Mouse (Mus musculus) myocyte (in vitro differentiated cells): ENCODE data around the gene Reg4.
A peak's percentile ranks its signal among the peaks of the same experiment; 100 is the strongest.

ENCODE experiments used
- CEBPB ChIP-seq: IDR thresholded peaks from 2 replicates; pipeline ENCODE4 v1.6.1; 2011; ENCODE audit warnings: mild to moderate bottlenecking, moderate library complexity; ENCODE audit not compliant: poor library complexity, insufficient read depth, severe bottlenecking
- E2F4 ChIP-seq: IDR thresholded peaks from one replicate; pipeline ENCODE4 v1.6.1; 2011; ENCODE audit warnings: mild to moderate bottlenecking, control low read depth, moderate library complexity; ENCODE audit not compliant: insufficient read depth
- MAX ChIP-seq: IDR thresholded peaks from one replicate; pipeline ENCODE4 v1.6.1; 2011; ENCODE audit warnings: low read depth, mild to moderate bottlenecking, control low read depth
- MYOD1 ChIP-seq, 3 experiments: IDR thresholded peaks; one replicate each; pipeline ENCODE4 v1.6.1; 2011; ENCODE audit warnings: control low read depth in 2 of 3, low read depth in 2 of 3, mild to moderate bottlenecking in 2 of 3, moderate library complexity in 1 of 3; ENCODE audit not compliant: insufficient read length in 2 of 3, control insufficient read depth in 1 of 3
- MYOG ChIP-seq, 3 experiments: IDR thresholded peaks; one replicate each; pipeline ENCODE4 v1.6.1; 2011; ENCODE audit warnings: control low read depth in 2 of 3, low read depth in 2 of 3, mild to moderate bottlenecking in 2 of 3; ENCODE audit not compliant: insufficient read length in 2 of 3, control insufficient read depth in 1 of 3, insufficient read depth in 1 of 3
- POLR2A ChIP-seq: IDR thresholded peaks from one replicate; pipeline ENCODE4 v1.6.1; 2011; ENCODE audit warnings: low read depth, mild to moderate bottlenecking, control low read depth, moderate library complexity; ENCODE audit not compliant: insufficient read length
- POLR2AphosphoS2 ChIP-seq: IDR thresholded peaks from one replicate; pipeline ENCODE4 v1.6.1; 2011; ENCODE audit warnings: low read depth, control low read depth; ENCODE audit not compliant: insufficient read length
- REST ChIP-seq: IDR thresholded peaks from one replicate; pipeline ENCODE4 v1.6.1; 2011; ENCODE audit warnings: mild to moderate bottlenecking, control low read depth, moderate library complexity; ENCODE audit not compliant: insufficient read depth, insufficient read length
- SRF ChIP-seq: IDR thresholded peaks from one replicate; pipeline ENCODE4 v1.6.1; 2011; ENCODE audit warnings: low read depth; ENCODE audit not compliant: control insufficient read depth, insufficient read length
- TCF12 ChIP-seq: IDR thresholded peaks from one replicate; pipeline ENCODE4 v1.6.1; 2011; ENCODE audit warnings: mild to moderate bottlenecking, control low read depth; ENCODE audit not compliant: poor library complexity, insufficient read depth, severe bottlenecking
- USF1 ChIP-seq: IDR thresholded peaks from one replicate; pipeline ENCODE4 v1.6.1; 2011; ENCODE audit warnings: low read depth, mild to moderate bottlenecking, control low read depth, moderate library complexity

DNA sequence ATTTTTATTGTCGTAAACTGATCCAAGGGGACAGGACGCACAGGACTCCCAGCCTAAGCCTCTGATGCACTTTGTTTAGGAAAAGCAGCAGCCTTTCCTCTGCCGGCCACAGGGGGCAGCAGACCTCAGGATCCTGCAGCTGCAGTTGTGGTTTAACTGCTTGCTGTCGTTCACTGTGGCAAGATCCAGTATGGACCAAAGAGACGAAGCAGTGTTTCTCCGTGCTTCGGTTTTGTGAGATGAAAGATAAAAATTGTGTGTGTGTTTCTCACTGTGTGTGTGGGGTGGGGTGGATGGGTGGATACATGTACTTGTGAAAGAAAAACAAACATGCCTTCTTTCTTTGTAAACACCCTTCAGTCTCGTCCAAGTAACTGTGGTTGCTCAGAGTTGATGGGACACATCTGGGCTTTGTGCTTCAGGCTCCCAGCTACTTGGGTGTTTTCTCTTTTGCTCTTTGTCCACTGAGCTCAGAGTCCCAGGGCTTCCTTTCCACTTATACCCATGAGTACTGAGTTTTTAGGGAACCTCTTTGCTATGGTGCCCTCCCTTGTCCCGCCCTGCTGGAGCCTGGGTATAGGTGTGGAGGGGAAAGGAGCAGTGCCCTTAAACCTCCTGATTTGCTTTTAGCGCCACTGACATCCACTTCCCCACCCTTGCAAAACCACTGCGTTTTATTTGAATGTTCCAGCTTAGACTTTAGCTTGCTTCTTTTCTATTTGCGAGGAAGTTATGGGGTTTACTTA is 59.1 kb downstream of the Reg4 start:
- TF ChIP-seq MAX (no peak), TCF12 (no peak), POLR2A (no peak), MYOG (IDR thresholded peaks at IDR 0.05; ENCODE audit: control insufficient read depth in 1 of 3, insufficient read depth in 1 of 3, insufficient read length in 2 of 3, low read depth in 2 of 3) (peak in 1 of 3 experiments; percentile 33), POLR2AphosphoS2 (no peak), USF1 (no peak), MYOD1 (IDR thresholded peaks at IDR 0.05; ENCODE audit: control insufficient read depth in 1 of 3, insufficient read length in 2 of 3, low read depth in 2 of 3) (no peak), E2F4 (no peak), CEBPB (no peak), SRF (no peak), REST (no peak)
